Mouse (Mus musculus) midbrain, embryonic 16.5 days (tissue): ENCODE measurements around the gene Dnah7c. TPM values are rescaled to one million over a fixed set of nuclear protein-coding genes. Genes with fewer than 3 reads are reported as not detected.
"Not testable (repeated sequence)": the region's sequence is repeated elsewhere in the genome, so short reads cannot be mapped to it uniquely, and the experiment has no call there.

Experiments
- ATAC-seq: fragments of 200-750 bp; cut with Nextera tagmentation; 2 replicates; pipeline ENCODE4 v1.8.0; 2017; ENCODE audit warnings: moderate TSS enrichment
- H3K27ac ChIP-seq: fragments of 300-500 bp; sonication (generic); 2 replicates; pipeline ENCODE4 v1.5.1; 2014; ENCODE audit warnings: mild to moderate bottlenecking, low read length, mixed read lengths
- H3K27me3 ChIP-seq: fragments of 300-500 bp; sonication (generic); 2 replicates; pipeline ENCODE4 v1.6.1; 2014; ENCODE audit warnings: low read depth, low read length, mixed read lengths; ENCODE audit not compliant: control insufficient read depth, insufficient read depth
- H3K36me3 ChIP-seq: fragments of 300-500 bp; sonication (generic); 2 replicates; pipeline ENCODE4 v1.6.1; 2014; ENCODE audit warnings: mild to moderate bottlenecking, low read length, moderate library complexity, mixed read lengths; ENCODE audit not compliant: control insufficient read depth, insufficient read depth
- H3K4me1 ChIP-seq: fragments of 300-500 bp; sonication (generic); 2 replicates; pipeline ENCODE4 v1.6.1; 2014; ENCODE audit warnings: mild to moderate bottlenecking, low read length, mixed read lengths; ENCODE audit not compliant: control insufficient read depth, insufficient read depth
- H3K4me2 ChIP-seq: fragments of 300-500 bp; sonication (generic); 2 replicates; pipeline ENCODE4 v1.6.1; 2014; ENCODE audit warnings: mild to moderate bottlenecking, low read length, mixed read lengths
- H3K4me3 ChIP-seq: fragments of 300-500 bp; sonication (generic); 2 replicates; pipeline ENCODE4 v1.5.1; 2014; ENCODE audit warnings: low read depth, mild to moderate bottlenecking, low read length, moderate library complexity, mixed read lengths
- H3K9ac ChIP-seq: fragments of 300-500 bp; sonication (generic); 2 replicates; pipeline ENCODE4 v1.6.1; 2014; ENCODE audit warnings: low read depth, low read length, mixed read lengths
- H3K9me3 ChIP-seq: fragments of 300-500 bp; sonication (generic); replicated peaks from 2 replicates; pipeline ENCODE4 v1.6.1; 2014; ENCODE audit warnings: mild to moderate bottlenecking, low read length, mixed read lengths; ENCODE audit not compliant: control insufficient read depth, poor library complexity, severe bottlenecking
- WGBS: fragments of 180-500 bp; shearing (Covaris S2); extraction: QIAGEN DNeasy Blood & Tissue Kit; methylation state at CpG from one replicate; pipeline ENCODE4 v1.1.7; 2014; 5-methylcytosine and 5-hydroxymethylcytosine counted together
- polyA plus RNA-seq: library from polyadenylated mRNA; unstranded; fragments of >200 nt; fragmentation: Nextera tagmentation; extraction: Ambion mirVana; gene quantifications from 2 replicates; pipeline ENCODE4 v1.2.1, GENCODE M21; 2015

The Dnah7c gene
- polyA plus RNA-seq, result 0.19 and 0.22 TPM in 2 replicates

DNA sequence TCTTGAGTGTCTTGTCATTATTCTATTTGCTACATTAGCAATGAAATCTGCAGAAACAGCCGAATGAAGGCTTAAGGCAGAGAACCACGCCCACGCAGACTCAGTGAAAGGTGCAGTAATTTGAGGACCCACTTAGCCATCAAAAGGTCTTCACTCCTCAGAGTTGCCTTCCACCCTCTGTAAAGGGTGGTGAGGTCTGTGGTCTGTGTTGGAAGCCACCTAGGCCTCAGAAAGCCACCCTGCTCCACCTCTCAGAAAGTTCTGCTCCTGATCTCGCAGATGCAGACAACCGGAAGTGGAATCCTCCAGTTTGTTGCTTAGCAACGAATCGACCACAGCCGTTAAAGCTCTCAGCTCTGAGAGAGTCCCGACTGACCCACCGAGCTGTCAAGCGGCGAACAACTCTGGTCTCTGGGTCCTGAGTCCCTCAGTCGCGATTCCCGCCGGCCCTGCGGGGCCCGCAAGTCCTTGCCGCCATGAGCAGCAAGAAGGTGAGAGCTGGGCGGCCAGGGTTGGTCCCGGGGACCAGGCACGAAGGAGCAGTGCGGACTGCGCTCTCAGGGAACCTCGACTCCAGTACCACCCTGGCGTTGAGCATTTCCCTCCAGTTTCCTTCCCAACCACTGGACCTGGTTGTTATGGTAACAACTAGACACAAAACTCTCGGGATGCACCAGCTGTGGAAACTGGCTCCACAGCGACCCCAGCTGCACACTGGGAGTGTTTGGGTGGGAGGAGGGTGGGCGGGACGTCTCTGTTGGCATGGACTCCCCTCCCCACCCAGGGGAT, at the start of gene Dnah7c:
Dnah7c (plus strand) TSS at position 456 of the 789 bp plus-strand sequence.
- ATAC-seq, result peak; percentile 93
- Histone ChIP-seq H3K36me3 (no peaks in the 10 kb centered on the region), H3K27me3 (no peaks in the 10 kb centered on the region), H3K9me3 (no peaks in the 10 kb centered on the region), H3K4me1 (peaks cover 3% of the 10 kb centered on the region; the same call in 1 of the 2 replicates), H3K9ac (peak within 1 kb of the TSS; percentile 63; the same call in 1 of the 2 replicates), H3K4me3 (peak within 1 kb of the TSS; percentile 55), H3K27ac (peak within 1 kb of the TSS; percentile 67), H3K4me2 (peak within 1 kb of the TSS; percentile 88)
- WGBS, result 10% methylated on average over 30 of the region's 30 CpGs

DNA sequence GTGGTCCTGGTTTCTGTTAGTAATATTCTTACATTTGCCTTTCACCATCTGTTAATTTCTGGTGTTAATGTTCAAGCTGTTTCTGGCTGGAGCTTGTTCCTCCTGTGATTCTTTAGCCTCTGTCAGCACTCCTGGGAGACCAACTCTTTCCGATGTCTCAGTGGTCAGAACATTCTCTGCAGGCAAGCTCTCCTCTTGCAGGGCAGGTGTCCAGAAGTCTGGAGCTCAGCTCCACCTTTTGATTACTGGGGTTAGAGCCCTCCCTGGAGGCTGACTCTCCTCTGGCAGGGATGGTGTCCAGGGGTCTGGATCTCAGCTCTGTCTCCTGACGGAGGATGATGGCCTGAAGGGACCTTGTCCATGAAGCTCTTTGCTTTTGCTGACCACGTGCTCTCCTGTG, 44.8 kb upstream of the Dnah7c start:
- not testable (repeated sequence) for H3K27me3 ChIP-seq, H3K27ac ChIP-seq, H3K9ac ChIP-seq, H3K36me3 ChIP-seq, H3K9me3 ChIP-seq, H3K4me2 ChIP-seq, H3K4me3 ChIP-seq, ATAC-seq, H3K4me1 ChIP-seq
- WGBS, result 97% methylated on average over 3 of the region's 3 CpGs

DNA sequence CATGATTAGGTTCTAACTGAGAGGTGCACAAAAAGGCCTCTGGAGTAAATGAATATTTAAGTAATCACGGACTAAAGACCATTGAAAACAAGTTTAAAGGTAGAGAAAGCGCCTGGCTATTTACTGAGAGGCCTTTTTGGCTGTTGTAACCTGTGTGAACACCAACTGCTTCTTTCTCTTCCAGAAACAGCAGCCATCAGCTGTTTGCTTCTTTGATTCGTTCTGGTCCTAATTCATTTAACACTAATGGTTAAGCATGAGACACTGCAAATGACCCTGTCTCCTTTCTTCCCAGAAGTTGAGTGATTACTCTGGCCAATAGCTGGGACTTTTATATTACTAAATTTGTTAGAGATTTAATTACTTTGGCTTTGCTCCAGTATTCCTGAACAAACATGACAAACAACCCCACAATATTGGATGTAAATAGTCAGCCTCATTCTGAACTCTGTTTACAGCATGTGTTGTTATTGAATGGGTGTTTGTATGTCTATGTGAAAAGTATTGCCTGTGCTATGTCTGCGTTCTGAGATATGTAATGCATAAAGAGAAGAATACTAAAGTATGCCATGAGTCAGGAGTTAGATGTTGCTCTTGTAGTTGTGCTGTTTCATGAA, 30.6 kb upstream of the Dnah7c start:
- 62% methylated on average over 3 of the region's 4 CpGs for WGBS
- not testable (repeated sequence) for H3K9me3 ChIP-seq, H3K4me2 ChIP-seq, H3K4me3 ChIP-seq, H3K27me3 ChIP-seq, H3K36me3 ChIP-seq, ATAC-seq, H3K27ac ChIP-seq, H3K9ac ChIP-seq, H3K4me1 ChIP-seq

DNA sequence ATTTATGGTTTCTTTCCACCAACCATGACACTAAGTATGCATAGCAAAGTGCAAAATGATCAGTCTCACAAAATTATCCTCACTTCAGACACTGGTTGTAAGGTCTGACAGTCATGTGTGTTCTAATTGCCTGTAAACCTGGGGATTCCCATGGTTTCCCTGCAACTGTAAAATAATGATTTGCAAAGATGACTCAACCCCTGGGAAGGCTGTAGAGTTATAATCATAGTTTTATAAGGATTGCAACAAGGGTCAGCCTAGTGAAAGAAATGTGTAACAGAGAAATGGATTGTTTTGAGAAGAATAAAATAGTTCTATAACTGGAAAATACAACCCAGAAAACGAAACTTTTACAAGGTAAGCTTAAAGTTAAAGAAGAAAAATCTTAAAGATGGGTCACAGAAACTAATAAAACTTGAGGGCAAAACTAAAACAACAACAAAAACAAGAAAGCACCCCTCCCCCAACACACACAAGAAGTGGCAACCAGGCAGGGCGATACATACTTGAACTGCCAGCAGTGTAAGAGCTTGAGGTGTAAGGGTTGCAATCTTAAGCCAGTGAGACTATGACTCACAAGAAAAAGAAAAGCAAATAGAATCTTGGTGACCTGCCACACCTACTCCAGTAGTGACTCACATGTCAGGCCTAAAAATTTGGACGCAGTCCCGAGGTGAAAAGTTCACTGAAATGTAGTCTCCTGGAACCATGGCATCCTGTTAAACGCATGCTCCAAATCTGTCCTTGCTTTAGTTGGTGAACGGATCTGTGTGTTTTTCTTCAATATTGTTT, 16.9 kb upstream of the Dnah7c start:
- Histone ChIP-seq H3K4me3 (no peak overlapping the region), H3K4me1 (no peaks in the 10 kb centered on the region), H3K27me3 (no peaks in the 10 kb centered on the region), H3K36me3 (no peaks in the 10 kb centered on the region), H3K4me2 (no peak overlapping the region), H3K9me3 (no peaks in the 10 kb centered on the region), H3K9ac (no peak overlapping the region), H3K27ac (no peak overlapping the region)
- no peak for ATAC-seq
- WGBS, result 91% methylated on average over 6 of the region's 6 CpGs

DNA sequence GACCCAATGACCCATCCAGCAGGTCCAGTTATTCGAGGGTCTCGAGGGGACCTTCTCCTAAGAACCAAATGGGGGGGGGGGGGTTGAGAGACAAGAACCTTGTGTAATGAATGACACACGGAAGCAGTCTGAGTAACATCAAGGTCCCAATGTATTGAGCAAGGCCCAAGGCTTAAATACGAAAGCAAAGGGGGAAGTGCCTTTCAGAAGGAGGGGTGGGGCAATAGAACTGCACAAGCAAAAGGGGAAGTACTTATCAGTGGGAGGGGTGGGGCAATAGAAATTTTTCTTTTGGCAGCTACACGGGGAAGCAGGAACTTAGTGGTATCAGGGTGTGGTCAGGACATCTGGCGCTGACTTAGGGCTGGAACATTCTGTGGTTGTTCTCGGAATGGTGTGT, 10.6 kb upstream of the Dnah7c start:
- H3K9me3 ChIP-seq, H3K4me2 ChIP-seq, H3K4me3 ChIP-seq, H3K4me1 ChIP-seq, H3K27me3 ChIP-seq, H3K27ac ChIP-seq, ATAC-seq, H3K36me3 ChIP-seq, H3K9ac ChIP-seq: not testable (repeated sequence)
- 90% methylated on average over 7 of the region's 7 CpGs for WGBS

DNA sequence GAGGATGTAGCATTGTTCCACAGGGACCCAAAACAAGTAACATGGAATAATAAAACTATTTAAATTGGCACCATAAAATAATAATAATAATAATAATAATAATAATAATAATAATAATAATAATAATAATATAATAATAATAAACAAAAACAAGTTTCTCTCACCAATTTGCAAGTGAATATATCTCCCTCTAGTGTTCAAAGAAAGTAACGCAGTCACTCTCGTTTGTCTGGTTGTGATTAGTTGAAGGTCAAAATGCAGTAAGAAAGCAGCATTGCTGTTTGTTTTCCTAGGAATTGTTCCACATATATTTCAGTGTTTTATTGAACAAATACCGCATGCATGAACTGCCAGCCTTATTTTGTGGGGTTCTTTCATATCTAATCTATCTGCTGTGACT, 8.4 kb upstream of the Dnah7c start:
- not testable (repeated sequence) for H3K9me3 ChIP-seq, H3K27me3 ChIP-seq, H3K4me2 ChIP-seq, ATAC-seq, H3K4me1 ChIP-seq, H3K27ac ChIP-seq, H3K9ac ChIP-seq, H3K36me3 ChIP-seq, H3K4me3 ChIP-seq
- 24% methylated on average over 3 of the region's 3 CpGs for WGBS

DNA sequence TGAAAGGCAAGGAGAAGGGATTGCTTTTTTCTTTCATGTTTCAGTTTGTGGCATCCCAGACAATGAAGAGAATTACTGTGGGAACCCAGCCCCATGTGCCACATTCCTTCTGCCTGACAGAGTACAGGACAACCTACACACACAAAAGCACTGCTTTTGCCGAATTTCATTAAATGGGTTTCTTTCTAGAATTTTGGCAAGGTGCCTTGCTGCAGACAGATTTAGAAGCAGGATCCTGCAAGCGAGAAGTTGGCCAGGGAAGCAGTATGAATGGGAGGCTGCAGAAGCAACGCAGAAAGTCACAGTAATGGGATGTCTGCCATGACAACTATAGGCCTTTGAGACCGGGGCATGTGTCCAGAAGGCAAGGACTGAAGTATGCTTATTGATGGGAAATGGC, 6.4 kb upstream of the Dnah7c start:
- H3K27ac ChIP-seq, H3K4me3 ChIP-seq, H3K9me3 ChIP-seq, H3K4me1 ChIP-seq, H3K4me2 ChIP-seq, H3K36me3 ChIP-seq, H3K9ac ChIP-seq, H3K27me3 ChIP-seq: not testable (repeated sequence)
- 45% methylated on average over 3 of the region's 4 CpGs for WGBS
- peak; percentile 71 for ATAC-seq

DNA sequence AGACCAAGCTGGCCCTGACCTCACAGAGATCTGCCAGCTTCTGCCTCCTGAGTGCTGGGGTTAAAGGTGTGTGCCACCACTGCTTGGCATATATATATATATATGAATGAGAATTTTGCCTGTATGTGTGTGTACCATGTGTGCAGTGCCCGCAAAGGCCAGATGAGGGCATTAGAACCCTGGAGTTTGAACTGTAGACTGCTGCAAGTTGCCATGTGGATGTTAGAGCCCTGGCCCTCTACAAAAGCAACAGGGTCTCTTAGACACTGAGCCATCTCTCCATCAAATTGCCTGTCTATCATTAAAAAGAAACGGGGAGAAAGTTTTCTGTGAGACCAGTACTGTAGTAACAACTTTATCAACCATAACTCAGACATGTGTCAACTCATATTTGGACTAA, 3.0 kb downstream of the Dnah7c start:
- Histone ChIP-seq H3K4me2 (no peak overlapping the region), H3K9me3 (no peaks in the 10 kb centered on the region), H3K36me3 (no peaks in the 10 kb centered on the region), H3K27me3 (no peaks in the 10 kb centered on the region), H3K27ac (no peak overlapping the region), H3K4me1 (peaks cover 3% of the 10 kb centered on the region; the same call in 1 of the 2 replicates), H3K9ac (no peak overlapping the region), H3K4me3 (no peak overlapping the region)
- no peak for ATAC-seq
- WGBS, result 94% methylated on average over 2 of the region's 2 CpGs

DNA sequence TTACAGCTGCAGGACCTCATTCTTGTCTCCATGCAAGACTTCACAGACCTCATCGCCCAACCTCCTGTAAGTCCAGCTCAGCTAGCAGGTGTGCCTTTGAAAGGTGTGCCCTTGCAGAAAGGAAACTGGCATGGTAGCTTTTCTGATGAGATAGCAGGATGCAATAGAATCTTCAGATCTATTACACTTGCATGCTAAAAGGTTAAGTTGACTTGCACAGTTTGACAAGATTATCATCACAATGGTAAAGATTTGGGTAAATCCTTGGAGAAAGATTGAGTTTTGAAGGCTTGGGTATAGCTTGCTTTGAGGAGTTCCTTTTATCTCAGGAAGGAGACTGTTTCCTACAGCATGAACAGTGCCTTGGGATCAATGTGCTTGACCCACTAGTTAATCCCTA, 89.3 kb downstream of the Dnah7c start:
- not testable (repeated sequence) for H3K27me3 ChIP-seq, H3K27ac ChIP-seq, H3K4me2 ChIP-seq, H3K36me3 ChIP-seq, H3K9ac ChIP-seq, ATAC-seq, H3K4me3 ChIP-seq, H3K4me1 ChIP-seq, H3K9me3 ChIP-seq
- 75% methylated on average over 1 of the region's 1 CpGs for WGBS
